Mouse (Mus musculus) ES-E14 (cell line): Measurements from ENCODE around the gene Pde7b.

ENCODE experiments used
- CHD2 ChIP-seq: IDR thresholded peaks from 2 replicates; pipeline ENCODE4 v1.6.1; 2014; ENCODE audit warnings: mild to moderate bottlenecking, low read depth, low read length, inconsistent platforms
- HCFC1 ChIP-seq: IDR thresholded peaks from 2 replicates; pipeline ENCODE4 v1.6.1; 2012; ENCODE audit warnings: low read length, inconsistent platforms, borderline replicate concordance; ENCODE audit not compliant: insufficient read depth
- MAFK ChIP-seq: IDR thresholded peaks from 2 replicates; pipeline ENCODE4 v1.6.1; 2014; ENCODE audit warnings: mild to moderate bottlenecking, low read depth, low read length, inconsistent platforms; ENCODE audit not compliant: insufficient read depth
- ZC3H11A ChIP-seq: IDR thresholded peaks from 2 replicates; pipeline ENCODE4 v1.6.1; 2012; ENCODE audit warnings: low read depth, mild to moderate bottlenecking, inconsistent platforms, low read length, borderline replicate concordance
- ZNF384 ChIP-seq: IDR thresholded peaks from 2 replicates; pipeline ENCODE4 v1.6.1; 2012; ENCODE audit warnings: low read depth, low read length, inconsistent platforms

- TF ChIP-seq ZNF384 (no peak), HCFC1 (no peak), CHD2 (no peak), ZC3H11A (no peak), MAFK (no peak)
These were observed 91.8 kb downstream of the Pde7b start for GRCm38 (mm10) chr10:20633085-20633415.
